Mouse (Mus musculus) liver, embryonic 15.5 days (tissue): ENCODE data around the gene Slc9a1. TPM values are rescaled to one million over a fixed set of nuclear protein-coding genes. Genes with fewer than 3 reads are reported as not detected.

Source experiments
- ATAC-seq: fragments of 200-750 bp; cut with Nextera tagmentation; 2 replicates; pipeline ENCODE4 v1.8.0; 2017; ENCODE audit warnings: moderate number of reproducible peaks, mild to moderate bottlenecking, moderate library complexity; ENCODE audit not compliant: insufficient read depth
- H3K27ac ChIP-seq: fragments of 300-500 bp; sonication (generic); replicated peaks from 2 replicates; pipeline ENCODE4 v1.5.1; 2015; ENCODE audit warnings: mild to moderate bottlenecking, inconsistent platforms
- H3K27me3 ChIP-seq: fragments of 300-500 bp; sonication (generic); 2 replicates; pipeline ENCODE4 v1.6.1; 2015; ENCODE audit warnings: mild to moderate bottlenecking, inconsistent platforms
- H3K36me3 ChIP-seq: fragments of 300-500 bp; sonication (generic); replicated peaks from 2 replicates; pipeline ENCODE4 v1.6.1; 2015; ENCODE audit warnings: moderate library complexity, mild to moderate bottlenecking, inconsistent platforms
- H3K4me1 ChIP-seq: fragments of 300-500 bp; sonication (generic); replicated peaks from 2 replicates; pipeline ENCODE4 v1.6.1; 2015; ENCODE audit warnings: inconsistent platforms
- H3K4me2 ChIP-seq: fragments of 300-500 bp; sonication (generic); 2 replicates; pipeline ENCODE4 v1.6.1; 2015; ENCODE audit warnings: moderate library complexity, mild to moderate bottlenecking, inconsistent platforms
- H3K4me3 ChIP-seq: fragments of 300-500 bp; sonication (generic); replicated peaks from 2 replicates; pipeline ENCODE4 v1.5.1; 2015; ENCODE audit warnings: mild to moderate bottlenecking, inconsistent platforms
- H3K9ac ChIP-seq: fragments of 300-500 bp; sonication (generic); 2 replicates; pipeline ENCODE4 v1.6.1; 2015; ENCODE audit warnings: moderate library complexity, mild to moderate bottlenecking, inconsistent platforms
- H3K9me3 ChIP-seq: fragments of 300-500 bp; sonication (generic); replicated peaks from 2 replicates; pipeline ENCODE4 v1.6.1; 2016; ENCODE audit warnings: inconsistent platforms
- WGBS: fragments of 180-500 bp; shearing (Covaris S2); methylation state at CpG from one replicate; pipeline ENCODE4 v1.1.7; 2015; ENCODE audit warnings: mixed read lengths; ENCODE audit not compliant: insufficient replicate concordance; 5-methylcytosine and 5-hydroxymethylcytosine counted together
- polyA plus RNA-seq: library from polyadenylated mRNA; unstranded; fragments of >200 nt; fragmentation: Nextera tagmentation; extraction: Ambion mirVana; gene quantifications from 2 replicates; pipeline ENCODE4 v1.2.1, GENCODE M21; 2015

Slc9a1 gene
- polyA plus RNA-seq, 1 experiment from 2014 or later, result 2.9 TPM

- no peak overlapping the region for H3K27ac ChIP-seq
- no peak overlapping the region for H3K4me2 ChIP-seq
- H3K9ac ChIP-seq, result no peak overlapping the region
- no peaks in the 10 kb centered on the region for H3K27me3 ChIP-seq
- WGBS, result 79% methylated on average over 12 of the region's 12 CpGs
- H3K4me1 ChIP-seq, result peaks cover 16% of the 10 kb centered on the region
- no peak for ATAC-seq
- H3K9me3 ChIP-seq, result no peaks in the 10 kb centered on the region
- no peak overlapping the region for H3K4me3 ChIP-seq
- peaks cover 57% of the 10 kb centered on the region for H3K36me3 ChIP-seq
Observed at GRCm38 (mm10) chr4:133421989-133422388, 52.5 kb downstream of the Slc9a1 start.

GRCm38 (mm10) chr4:133422601-133423000, 53.1 kb downstream of the Slc9a1 start:
- no peaks in the 10 kb centered on the region for H3K27me3 ChIP-seq
- H3K9me3 ChIP-seq, result no peaks in the 10 kb centered on the region
- H3K4me3 ChIP-seq, result no peak overlapping the region
- H3K4me2 ChIP-seq, result no peak overlapping the region
- H3K27ac ChIP-seq, result no peak overlapping the region
- peaks cover 16% of the 10 kb centered on the region for H3K4me1 ChIP-seq
- H3K9ac ChIP-seq, result no peak overlapping the region
- peaks cover 51% of the 10 kb centered on the region for H3K36me3 ChIP-seq
- ATAC-seq, result no peak
- 67% methylated on average over 15 of the region's 15 CpGs for WGBS

- no peak for ATAC-seq
- no peak overlapping the region for H3K4me2 ChIP-seq
- peaks cover 16% of the 10 kb centered on the region for H3K4me1 ChIP-seq
- H3K4me3 ChIP-seq, result no peak overlapping the region
- H3K27ac ChIP-seq, result no peak overlapping the region
- peaks cover 46% of the 10 kb centered on the region for H3K36me3 ChIP-seq
- H3K9ac ChIP-seq, result no peak overlapping the region
- 33% methylated on average over 6 of the region's 6 CpGs for WGBS
- H3K27me3 ChIP-seq, result no peaks in the 10 kb centered on the region
- H3K9me3 ChIP-seq, result no peaks in the 10 kb centered on the region
Observed at GRCm38 (mm10) chr4:133423108-133423507, 53.6 kb downstream of the Slc9a1 start.

GRCm38 (mm10) chr4:133423691-133424090, 54.2 kb downstream of the Slc9a1 start:
- ATAC-seq, result no peak
- H3K27ac ChIP-seq, result no peak overlapping the region
- H3K9ac ChIP-seq, result no peak overlapping the region
- 59% methylated on average over 6 of the region's 6 CpGs for WGBS
- H3K4me1 ChIP-seq, result peaks cover 16% of the 10 kb centered on the region
- no peaks in the 10 kb centered on the region for H3K9me3 ChIP-seq
- no peak overlapping the region for H3K4me2 ChIP-seq
- peaks cover 40% of the 10 kb centered on the region for H3K36me3 ChIP-seq
- no peaks in the 10 kb centered on the region for H3K27me3 ChIP-seq
- no peak overlapping the region for H3K4me3 ChIP-seq

- 42% methylated on average over 4 of the region's 4 CpGs for WGBS
- no peak overlapping the region for H3K27ac ChIP-seq
- H3K27me3 ChIP-seq, result no peaks in the 10 kb centered on the region
- no peak overlapping the region for H3K4me3 ChIP-seq
- H3K4me2 ChIP-seq, result no peak overlapping the region
- ATAC-seq, result peak; percentile 45
- peaks cover 16% of the 10 kb centered on the region for H3K4me1 ChIP-seq
- no peaks in the 10 kb centered on the region for H3K9me3 ChIP-seq
- no peak overlapping the region for H3K9ac ChIP-seq
- peaks cover 39% of the 10 kb centered on the region for H3K36me3 ChIP-seq
Observed at GRCm38 (mm10) chr4:133424100-133424499, 54.6 kb downstream of the Slc9a1 start.

GRCm38 (mm10) chr4:133426141-133426540, 56.6 kb downstream of the Slc9a1 start:
- Histone ChIP-seq H3K4me1 (0 out of 2 replicates have a peak, but pooled peaks cover 7% of the 10 kb centered on the region), H3K36me3 (peaks cover 21% of the 10 kb centered on the region), H3K9me3 (no peaks in the 10 kb centered on the region), H3K9ac (no peak overlapping the region), H3K27ac (no peak overlapping the region), H3K27me3 (no peaks in the 10 kb centered on the region), H3K4me3 (no peak overlapping the region), H3K4me2 (no peak overlapping the region)
- WGBS, result 61% methylated on average over 5 of the region's 5 CpGs
- ATAC-seq, result no peak

GRCm38 (mm10) chr4:133431508-133431907, 62.0 kb downstream of the Slc9a1 start:
- Histone ChIP-seq H3K9me3 (no peaks in the 10 kb centered on the region), H3K4me2 (no peak overlapping the region), H3K4me1 (peaks cover 8% of the 10 kb centered on the region; the same call in 1 of the 2 replicates), H3K4me3 (no peak overlapping the region), H3K36me3 (no peaks in the 10 kb centered on the region), H3K9ac (no peak overlapping the region), H3K27me3 (0 out of 2 replicates have a peak, but pooled peaks cover 5% of the 10 kb centered on the region), H3K27ac (no peak overlapping the region)
- 59% methylated on average over 6 of the region's 6 CpGs for WGBS
- ATAC-seq, result no peak

- no peak for ATAC-seq
- 37% methylated on average over 17 of the region's 17 CpGs for WGBS
- Histone ChIP-seq H3K36me3 (no peaks in the 10 kb centered on the region), H3K4me1 (peaks cover 8% of the 10 kb centered on the region; the same call in 1 of the 2 replicates), H3K27me3 (0 out of 2 replicates have a peak, but pooled peaks cover 5% of the 10 kb centered on the region), H3K9me3 (no peaks in the 10 kb centered on the region), H3K4me2 (no peak overlapping the region; the same call in 1 of the 2 replicates), H3K4me3 (no peak overlapping the region), H3K9ac (no peak overlapping the region), H3K27ac (no peak overlapping the region)
Observed at GRCm38 (mm10) chr4:133432560-133433171, 63.2 kb downstream of the Slc9a1 start.

GRCm38 (mm10) chr4:133435921-133436320, 66.4 kb downstream of the Slc9a1 start:
- no peaks in the 10 kb centered on the region for H3K36me3 ChIP-seq
- no peak overlapping the region for H3K27ac ChIP-seq
- H3K27me3 ChIP-seq, result peaks cover 29% of the 10 kb centered on the region
- no peaks in the 10 kb centered on the region for H3K9me3 ChIP-seq
- ATAC-seq, result no peak
- H3K4me3 ChIP-seq, result no peak overlapping the region
- 70% methylated on average over 11 of the region's 11 CpGs for WGBS
- no peak overlapping the region for H3K9ac ChIP-seq
- no peak overlapping the region for H3K4me2 ChIP-seq
- peaks cover 15% of the 10 kb centered on the region; the same call in 1 of the 2 replicates for H3K4me1 ChIP-seq

- Histone ChIP-seq H3K27me3 (peaks cover 32% of the 10 kb centered on the region), H3K4me1 (0 out of 2 replicates have a peak, but pooled peaks cover 7% of the 10 kb centered on the region), H3K27ac (no peak overlapping the region), H3K36me3 (no peaks in the 10 kb centered on the region), H3K9ac (no peak overlapping the region), H3K4me2 (peak overlapping the region; percentile 39), H3K9me3 (no peaks in the 10 kb centered on the region), H3K4me3 (no peak overlapping the region)
- no peak for ATAC-seq
- 5% methylated on average over 17 of the region's 17 CpGs for WGBS
Observed at GRCm38 (mm10) chr4:133439460-133440376, 70.2 kb downstream of the Slc9a1 start.

GRCm38 (mm10) chr4:133440377-133440795, 70.9 kb downstream of the Slc9a1 start:
- Histone ChIP-seq H3K4me1 (0 out of 2 replicates have a peak, but pooled peaks cover 7% of the 10 kb centered on the region), H3K9ac (no peak overlapping the region), H3K27me3 (peaks cover 32% of the 10 kb centered on the region), H3K9me3 (no peaks in the 10 kb centered on the region), H3K4me3 (no peak overlapping the region), H3K36me3 (no peaks in the 10 kb centered on the region), H3K27ac (no peak overlapping the region), H3K4me2 (peak overlapping the region; percentile 39)
- ATAC-seq, result no peak
- WGBS, result 5% methylated on average over 6 of the region's 6 CpGs
